Mouse (Mus musculus) olfactory bulb, adult 2 months (tissue): ENCODE measurements at regions not wholly inside any gene's neighbourhood (a gene's known extent, or its start where the extent isn't known, plus 50 kb on each side); places are given as distances from the start of the nearest gene placed in this dataset.

Experiments used
- H3K27ac ChIP-seq: fragments of 200-500 bp; 2 replicates; pipeline ENCODE4 v1.5.1; 2012; ENCODE audit warnings: low read depth, low read length; ENCODE audit not compliant: insufficient read depth
- H3K4me1 ChIP-seq: fragments of 200-500 bp; 2 replicates; pipeline ENCODE4 v1.6.1; 2012; ENCODE audit warnings: low read length; ENCODE audit not compliant: control insufficient read depth, insufficient read depth
- H3K4me3 ChIP-seq: fragments of 200-500 bp; 2 replicates; pipeline ENCODE4 v1.5.1; 2012; ENCODE audit warnings: mild to moderate bottlenecking, low read depth, low read length, moderate library complexity; ENCODE audit not compliant: insufficient read depth
- CTCF ChIP-seq: fragments of 200-500 bp; IDR thresholded peaks from 2 replicates; pipeline ENCODE4 v1.5.1; 2012; ENCODE audit warnings: low read depth, mild to moderate bottlenecking, low read length, moderate library complexity; ENCODE audit not compliant: insufficient read depth
- POLR2A ChIP-seq: fragments of 200-500 bp; IDR thresholded peaks from 2 replicates; pipeline ENCODE4 v1.6.1; 2012; ENCODE audit warnings: mild to moderate bottlenecking, low read depth, low read length, moderate library complexity; ENCODE audit not compliant: insufficient read depth
- WGBS: fragments of 180-500 bp; shearing (Covaris S2); methylation state at CpG from one replicate; pipeline ENCODE4 v1.1.7; 2018; 5-methylcytosine and 5-hydroxymethylcytosine counted together

- no peak overlapping the region for H3K27ac ChIP-seq
- TF ChIP-seq POLR2A, result no peak
- no peak for TF ChIP-seq CTCF
- no peak overlapping the region for H3K4me3 ChIP-seq
- 94% methylated on average over 12 of the region's 12 CpGs for WGBS
- H3K4me1 ChIP-seq, result 0 out of 2 replicates have a peak, but pooled peaks cover 4% of the 10 kb centered on the region
Observed at GRCm38 (mm10) chr8:103884873-103885780, 216.3 kb upstream of the Cdh5 start.

GRCm38 (mm10) chr8:103894589-103894988, 206.8 kb upstream of the Cdh5 start:
- TF ChIP-seq POLR2A, result no peak
- no peak for TF ChIP-seq CTCF
- 95% methylated on average over 6 of the region's 6 CpGs for WGBS
- H3K27ac ChIP-seq, result no peak overlapping the region
- no peak overlapping the region for H3K4me3 ChIP-seq
- H3K4me1 ChIP-seq, result peaks cover 3% of the 10 kb centered on the region

- 93% methylated on average over 6 of the region's 6 CpGs for WGBS
- TF ChIP-seq CTCF, result no peak
- TF ChIP-seq POLR2A, result no peak
- H3K4me1 ChIP-seq, result peaks cover 3% of the 10 kb centered on the region
- H3K27ac ChIP-seq, result no peak overlapping the region
- no peak overlapping the region for H3K4me3 ChIP-seq
Observed at GRCm38 (mm10) chr8:103895132-103895531, 206.3 kb upstream of the Cdh5 start.

GRCm38 (mm10) chr8:103897463-103897862, 204.0 kb upstream of the Cdh5 start:
- Histone ChIP-seq H3K4me3 (no peak overlapping the region), H3K4me1 (peaks cover 3% of the 10 kb centered on the region), H3K27ac (no peak overlapping the region)
- TF ChIP-seq CTCF, result no peak
- no peak for TF ChIP-seq POLR2A
- WGBS, result 45% methylated on average over 7 of the region's 7 CpGs

GRCm38 (mm10) chr8:103902516-103902915, 198.9 kb upstream of the Cdh5 start:
- Histone ChIP-seq H3K4me1 (peaks cover under 1% of the 10 kb centered on the region), H3K27ac (no peak overlapping the region), H3K4me3 (no peak overlapping the region)
- 89% methylated on average over 1 of the region's 1 CpGs for WGBS
- TF ChIP-seq CTCF (no peak), POLR2A (no peak)

- WGBS, result 82% methylated on average over 5 of the region's 5 CpGs
Observed at GRCm38 (mm10) chr8:103903635-103904034, 197.8 kb upstream of the Cdh5 start.

GRCm38 (mm10) chr8:103907662-103908061, 193.8 kb upstream of the Cdh5 start:
- Histone ChIP-seq H3K27ac (no peak overlapping the region), H3K4me1 (no peaks in the 10 kb centered on the region), H3K4me3 (no peak overlapping the region)
- TF ChIP-seq POLR2A (no peak), CTCF (no peak)
- 91% methylated on average over 4 of the region's 4 CpGs for whole genome bisulfite sequencing

More at GRCm38 (mm10) chr8:103903635-103904034, 197.8 kb upstream of the Cdh5 start:
- no peak overlapping the region for H3K27ac ChIP-seq
- TF ChIP-seq CTCF, result no peak
- TF ChIP-seq POLR2A, result no peak
- H3K4me1 ChIP-seq, result no peaks in the 10 kb centered on the region
- no peak overlapping the region for H3K4me3 ChIP-seq

GRCm38 (mm10) chr8:103911287-103912015, 190.0 kb upstream of the Cdh5 start:
- TF ChIP-seq CTCF (no peak), POLR2A (no peak)
- H3K4me3 ChIP-seq, result no peak overlapping the region
- 82% methylated on average over 2 of the region's 2 CpGs for WGBS
- no peak overlapping the region for H3K27ac ChIP-seq
- H3K4me1 ChIP-seq, result no peaks in the 10 kb centered on the region
